Mouse (Mus musculus): ENCODE measurements around the gene Ilvbl.
A peak's percentile ranks its signal among the peaks of the same experiment; 100 is the strongest.
"Not testable (repeated sequence)": the region's sequence is repeated elsewhere in the genome, so short reads cannot be mapped to it uniquely, and the experiment has no call there.

Ilvbl gene

GRCm38 (mm10) chr10:78590744-78591143, 16.6 kb downstream of the Ilvbl start:
- DNase-seq (ENCODE audit: low read depth, low spot score), result no peak

GRCm38 (mm10) chr10:78591406-78592328, 17.5 kb downstream of the Ilvbl start, which contains the start of gene Syde1:
TSS of gene Syde1 (minus strand) at chr10:78591964.
- DNase-seq (ENCODE audit: low read depth, low spot score), result peak; percentile 36

GRCm38 (mm10) chr10:78592856-78593379, 18.8 kb downstream of the Ilvbl start:
- no peak for DNase-seq (ENCODE audit: low read depth, low spot score)

- no peak for DNase-seq (ENCODE audit: low read depth, low spot score)
Measured at GRCm38 (mm10) chr10:78593736-78594135, 19.6 kb downstream of the Ilvbl start.

- DNase-seq (ENCODE audit: low read depth, low spot score), result no peak
Measured at GRCm38 (mm10) chr10:78594157-78594556, 20.0 kb downstream of the Ilvbl start.

DNA sequence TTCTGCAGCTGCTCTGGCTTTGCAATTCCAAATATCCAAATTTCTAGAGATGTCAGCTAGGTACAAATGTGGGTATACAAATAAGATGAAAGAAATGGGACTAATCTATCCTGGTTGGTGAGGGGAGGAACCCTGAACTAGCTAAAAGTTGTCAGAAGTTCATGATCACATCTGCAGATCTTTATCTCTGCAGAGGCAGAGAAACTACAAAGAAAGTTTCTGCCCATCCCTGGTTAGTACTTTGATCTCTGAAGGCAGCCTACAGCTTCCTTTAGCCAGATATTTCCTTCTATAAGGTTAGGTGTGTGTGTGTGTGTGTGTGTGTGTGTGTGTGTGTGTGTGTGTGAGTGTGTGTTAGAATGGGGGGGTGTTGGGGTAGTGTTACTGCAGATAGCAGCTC, 20.4 kb downstream of the Ilvbl start:
- DNase-seq (ENCODE audit: low read depth, low spot score), result no peak

GRCm38 (mm10) chr10:78599865-78600264, 25.7 kb downstream of the Ilvbl start:
- no peak for DNase-seq (ENCODE audit: low read depth, low spot score)

DNA sequence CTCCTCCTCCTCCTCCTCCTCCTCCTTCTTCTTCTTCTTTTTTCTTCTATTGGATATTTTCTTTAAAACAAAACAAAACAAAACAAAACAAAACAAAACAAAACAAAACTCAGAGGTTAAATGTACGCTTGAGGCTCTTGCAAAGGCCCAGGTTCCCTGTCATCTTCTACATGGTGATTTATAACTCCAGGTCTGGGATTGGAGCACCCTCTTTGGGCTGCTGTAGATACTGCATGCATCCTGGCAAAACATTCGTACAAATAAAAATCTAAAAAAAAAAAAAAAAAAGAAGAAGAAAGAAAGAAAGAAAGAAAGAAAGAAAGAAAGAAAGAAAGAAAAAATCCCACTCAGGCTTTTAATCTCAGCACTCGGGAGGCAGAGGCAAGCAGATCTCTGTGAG, 30.9 kb downstream of the Ilvbl start:
- peak; percentile 40 for DNase-seq (ENCODE audit: low read depth, low spot score)

- no peak for DNase-seq (ENCODE audit: low read depth, low spot score)
Measured at GRCm38 (mm10) chr10:78607602-78608001, 33.5 kb downstream of the Ilvbl start.

- DNase-seq (ENCODE audit: low read depth, low spot score), result no peak
Measured at GRCm38 (mm10) chr10:78617974-78618373, 43.8 kb downstream of the Ilvbl start, which contains the start of gene Olfr1357. TSS of gene Olfr1357 (minus strand) at chr10:78618074.

- DNase-seq (ENCODE audit: low read depth, low spot score), result not testable (repeated sequence)
Measured at GRCm38 (mm10) chr10:78623143-78623542, 49.0 kb downstream of the Ilvbl start.

- DNase-seq (ENCODE audit: low read depth, low spot score), result no peak
Measured at GRCm38 (mm10) chr10:78630194-78630593, 56.0 kb downstream of the Ilvbl start.

DNA sequence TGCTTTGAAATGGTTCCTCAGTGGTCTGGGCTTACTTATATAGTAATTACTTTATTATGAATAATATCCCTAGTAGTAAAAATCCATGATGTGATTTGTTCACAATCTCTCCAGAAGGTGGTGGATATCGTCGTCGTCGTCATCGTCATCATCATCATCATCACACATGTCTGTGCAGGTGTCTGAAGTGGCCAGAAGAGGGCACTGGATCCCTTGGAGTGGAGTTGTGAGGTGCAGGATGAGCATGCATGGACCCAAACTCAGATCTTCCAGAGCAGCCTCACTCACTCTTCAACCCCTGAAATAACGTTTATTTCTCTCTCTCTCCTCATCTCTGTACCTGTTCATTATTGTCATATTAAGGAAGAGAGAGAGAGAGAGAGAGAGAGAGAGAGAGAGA, 58.2 kb downstream of the Ilvbl start:
- peak; percentile 59 for DNase-seq (ENCODE audit: low read depth, low spot score)
